ENCODE assay signal across 31 mouse cellular contexts in the genomic region with DNA sequence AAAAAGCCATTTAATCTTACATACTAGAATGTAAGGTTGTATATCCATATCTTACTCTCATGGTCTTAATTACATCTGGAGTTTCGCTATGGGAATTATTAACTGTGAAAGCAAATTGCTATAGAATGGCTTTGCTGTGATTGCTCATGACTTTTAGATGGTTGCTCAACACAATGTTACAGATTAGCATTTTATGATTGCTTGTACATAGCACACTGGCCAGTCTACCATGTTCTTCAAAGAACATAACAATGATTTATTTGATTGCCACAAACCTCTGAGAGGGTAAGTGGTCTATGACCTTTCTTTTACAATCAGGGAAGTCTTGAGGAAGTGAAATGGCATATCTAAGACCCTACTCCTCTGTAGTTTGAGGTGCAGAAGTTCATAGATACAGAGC. TPM values are rescaled to one million over a fixed set of nuclear protein-coding genes. Genes with fewer than 3 reads are reported as not detected.
"Had no signal": no experiment of that assay in that cellular context is flagged by ENCODE, and none has a peak within 500 bp of the region (broad histone marks: within the 10 kb centered on the region; RNA-seq: fewer than 3 reads in every experiment).

No protein-coding gene starts in this region.

- H3K36me3 ChIP-seq: limb, embryonic 10.5 days; limb, embryonic 12.5 days; limb, embryonic 13.5 days; limb, embryonic 15.5 days; liver, embryonic 12.5 days; liver, embryonic 13.5 days; liver, embryonic 15.5 days; lung, embryonic 15.5 days; midbrain, embryonic 10.5 days; midbrain, embryonic 12.5 days; midbrain, embryonic 13.5 days; midbrain, embryonic 15.5 days had no signal

- H3K4me2 ChIP-seq: limb, embryonic 12.5 days; limb, embryonic 13.5 days; limb, embryonic 15.5 days; liver, embryonic 11.5 days; liver, embryonic 12.5 days; liver, embryonic 13.5 days; liver, embryonic 15.5 days; lung, embryonic 14.5 days; lung, embryonic 15.5 days; midbrain, embryonic 11.5 days; midbrain, embryonic 12.5 days; midbrain, embryonic 13.5 days; midbrain, embryonic 15.5 days had no signal

- H3K27ac ChIP-seq: limb, embryonic 10.5 days; limb, embryonic 12.5 days; limb, embryonic 13.5 days; limb, embryonic 15.5 days; liver, embryonic 12.5 days; liver, embryonic 13.5 days; liver, embryonic 14.5 days; liver, embryonic 15.5 days; lung, embryonic 15.5 days; macrophage; midbrain, embryonic 10.5 days; midbrain, embryonic 12.5 days; midbrain, embryonic 13.5 days; midbrain, embryonic 15.5 days had no signal

- H3K4me1 ChIP-seq: limb, embryonic 10.5 days; limb, embryonic 12.5 days; limb, embryonic 13.5 days; limb, embryonic 15.5 days; liver, embryonic 12.5 days; liver, embryonic 13.5 days; liver, embryonic 15.5 days; lung, embryonic 15.5 days; megakaryocyte, embryonic 14.5 days; midbrain, embryonic 10.5 days; midbrain, embryonic 12.5 days; midbrain, embryonic 13.5 days; midbrain, embryonic 15.5 days had no signal

- H3K27me3 ChIP-seq: limb, embryonic 15.5 days; liver, embryonic 12.5 days; liver, embryonic 15.5 days had no signal

- H3K4me3 ChIP-seq: limb, embryonic 10.5 days; limb, embryonic 12.5 days; limb, embryonic 13.5 days; limb, embryonic 15.5 days; liver, embryonic 12.5 days; liver, embryonic 13.5 days; liver, embryonic 15.5 days; lung, embryonic 15.5 days; megakaryocyte, embryonic 14.5 days; midbrain, embryonic 10.5 days; midbrain, embryonic 12.5 days; midbrain, embryonic 13.5 days; midbrain, embryonic 15.5 days; myocyte had no signal

- ATAC-seq: liver, embryonic 12.5 days; liver, postnatal 0 days; lung, postnatal 0 days; midbrain, embryonic 13.5 days; midbrain, embryonic 15.5 days; midbrain, embryonic 16.5 days had no signal

- H3K9ac ChIP-seq: limb, embryonic 12.5 days; limb, embryonic 13.5 days; limb, embryonic 15.5 days; liver, embryonic 12.5 days; liver, embryonic 13.5 days; liver, embryonic 14.5 days; liver, embryonic 15.5 days; liver, postnatal 0 days; lung, embryonic 14.5 days; lung, embryonic 15.5 days; midbrain, embryonic 12.5 days; midbrain, embryonic 13.5 days; midbrain, embryonic 15.5 days had no signal

- DNase-seq: left cerebral cortex, postnatal 4 days; liver; liver, embryonic 13.5 days; liver, postnatal 0 days; lung, adult 18-20 months; lung, adult 2 months; lung, embryonic 14.5 days; lung, postnatal 10 days; lung, postnatal 14 days; lung, postnatal 36 days; lung, postnatal 4 days; midbrain, embryonic 14.5 days had no signal

- H3K9me3 ChIP-seq: limb, embryonic 10.5 days; limb, embryonic 12.5 days; limb, embryonic 13.5 days; limb, embryonic 15.5 days; liver, embryonic 12.5 days; liver, embryonic 13.5 days; liver, embryonic 15.5 days; lung, embryonic 15.5 days; megakaryocyte, embryonic 14.5 days; midbrain, embryonic 10.5 days; midbrain, embryonic 12.5 days; midbrain, embryonic 13.5 days; midbrain, embryonic 15.5 days had no signal

RNA-seq across cellular contexts. Expression of gene Col4a6, which starts 25.9 kb away (rescaled TPM):
- polyA plus RNA-seq: macrophage had no signal
